Mouse (Mus musculus) layer of hippocampus, postnatal 14 days (tissue): Measurements from ENCODE around the gene ccdc198. TPM values are rescaled to one million over a fixed set of nuclear protein-coding genes. Genes with fewer than 3 reads are reported as not detected.

ENCODE experiments used
- DNase-seq, 2 experiments: peaks; one replicate each; pipeline ENCODE4 v3.0.0; 2021 to 2022; ENCODE audit warnings: low spot score in 2 of 2, mixed read lengths in 1 of 2
- total RNA-seq, 2 experiments: library from RNA; stranded (reverse); gene quantifications; 2 replicates each; pipeline ENCODE4 v1.2.3; 2021

Gene ccdc198
- total RNA-seq, 2 experiments from 2014 or later: not detected

DNA sequence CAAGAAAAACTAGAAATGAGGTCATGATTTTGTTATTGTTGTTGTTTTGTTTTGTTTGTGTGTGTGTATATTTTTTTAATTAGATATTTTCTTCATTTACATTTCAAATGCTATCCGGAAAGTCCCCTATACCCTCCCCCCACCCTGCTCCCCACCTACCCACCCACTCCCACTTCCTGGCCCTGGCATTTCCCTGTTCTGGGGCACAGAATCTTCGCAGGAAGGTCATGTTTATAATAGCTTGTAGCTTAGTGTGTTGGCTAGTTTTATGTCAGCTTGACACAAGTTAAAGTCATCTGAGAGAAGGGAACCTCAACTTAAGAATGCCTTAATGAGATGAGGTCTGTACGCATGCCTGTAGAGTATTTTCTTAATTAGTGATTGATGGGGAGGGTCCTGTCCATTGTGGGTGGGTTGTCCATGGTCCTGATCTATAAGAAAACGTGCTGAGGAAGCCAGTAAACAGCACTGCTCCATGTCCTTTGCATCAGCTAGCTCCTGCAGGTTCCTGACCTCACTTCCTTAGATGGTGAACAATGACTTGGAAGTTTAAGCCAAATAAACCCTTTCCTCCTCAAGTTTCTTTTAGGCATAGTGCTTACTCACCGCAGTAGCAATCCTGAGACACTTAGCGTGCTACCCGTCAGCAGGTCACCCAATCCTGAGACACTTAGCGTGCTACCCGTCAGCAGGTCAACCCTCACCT, 44.0 kb downstream of the ccdc198 start:
- no peak for DNase-seq

DNA sequence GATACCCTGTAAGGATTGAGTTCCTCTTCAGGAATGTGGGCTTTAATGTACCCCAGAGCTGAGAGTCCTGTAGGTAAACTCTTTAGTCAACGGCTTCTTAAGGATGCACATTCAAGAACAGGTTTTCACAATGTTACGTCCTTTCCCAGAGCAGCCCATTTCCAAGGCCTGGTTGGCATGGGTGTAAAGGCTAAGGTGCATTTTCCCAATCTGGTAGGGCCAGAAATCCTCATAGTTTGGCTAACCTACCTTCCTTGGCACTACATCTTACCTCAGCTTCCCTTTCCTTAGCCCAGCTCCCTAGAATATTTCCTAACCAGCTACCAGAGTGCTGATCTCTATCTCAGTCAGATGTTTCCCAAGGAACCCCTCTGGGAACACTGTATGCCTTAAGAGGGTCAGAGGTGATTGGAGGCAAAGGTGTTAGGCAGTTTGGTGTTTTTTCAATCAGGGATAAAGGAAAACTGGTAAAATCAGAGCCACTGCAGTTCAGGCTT, 48.2 kb downstream of the ccdc198 start:
- no peak for DNase-seq

DNA sequence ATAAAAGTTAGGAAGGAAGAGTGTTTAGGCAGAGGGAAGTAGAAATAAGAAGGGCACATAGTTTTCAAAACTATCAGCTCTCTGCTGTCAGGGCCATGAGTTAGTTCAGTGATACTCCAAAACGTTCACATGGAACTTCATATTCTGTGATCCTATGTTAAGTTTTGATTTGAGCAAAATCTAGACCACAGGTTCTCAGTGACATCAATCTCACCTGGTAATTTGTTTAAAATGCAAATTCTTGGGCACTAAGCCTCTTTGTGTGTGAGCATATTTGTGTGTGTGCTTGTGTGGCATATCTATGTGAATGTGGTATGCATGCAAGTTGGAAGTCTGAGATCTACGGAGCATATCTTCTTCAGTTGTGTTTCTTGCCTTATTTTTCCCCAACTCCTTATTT, 59.0 kb downstream of the ccdc198 start:
- no peak for DNase-seq

DNA sequence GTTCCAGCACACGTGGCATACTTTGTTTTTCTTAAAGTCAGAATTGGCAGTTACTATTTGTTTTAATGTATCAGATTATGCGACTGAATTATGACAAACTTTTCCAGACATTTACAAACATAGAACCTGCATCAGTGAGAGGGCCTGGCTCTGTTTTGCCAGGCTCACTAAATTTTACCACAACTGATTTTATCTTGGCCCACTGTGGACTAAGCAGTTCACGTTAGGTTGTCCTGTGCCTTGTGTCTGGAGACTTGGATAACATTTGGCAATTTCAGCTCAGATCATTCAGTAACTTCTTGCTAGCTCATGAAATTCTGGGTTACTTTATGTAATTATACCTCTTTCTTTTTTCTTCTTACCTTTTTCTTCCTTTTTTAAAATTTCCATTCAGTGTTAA, 65.5 kb downstream of the ccdc198 start:
- DNase-seq: no peak

DNA sequence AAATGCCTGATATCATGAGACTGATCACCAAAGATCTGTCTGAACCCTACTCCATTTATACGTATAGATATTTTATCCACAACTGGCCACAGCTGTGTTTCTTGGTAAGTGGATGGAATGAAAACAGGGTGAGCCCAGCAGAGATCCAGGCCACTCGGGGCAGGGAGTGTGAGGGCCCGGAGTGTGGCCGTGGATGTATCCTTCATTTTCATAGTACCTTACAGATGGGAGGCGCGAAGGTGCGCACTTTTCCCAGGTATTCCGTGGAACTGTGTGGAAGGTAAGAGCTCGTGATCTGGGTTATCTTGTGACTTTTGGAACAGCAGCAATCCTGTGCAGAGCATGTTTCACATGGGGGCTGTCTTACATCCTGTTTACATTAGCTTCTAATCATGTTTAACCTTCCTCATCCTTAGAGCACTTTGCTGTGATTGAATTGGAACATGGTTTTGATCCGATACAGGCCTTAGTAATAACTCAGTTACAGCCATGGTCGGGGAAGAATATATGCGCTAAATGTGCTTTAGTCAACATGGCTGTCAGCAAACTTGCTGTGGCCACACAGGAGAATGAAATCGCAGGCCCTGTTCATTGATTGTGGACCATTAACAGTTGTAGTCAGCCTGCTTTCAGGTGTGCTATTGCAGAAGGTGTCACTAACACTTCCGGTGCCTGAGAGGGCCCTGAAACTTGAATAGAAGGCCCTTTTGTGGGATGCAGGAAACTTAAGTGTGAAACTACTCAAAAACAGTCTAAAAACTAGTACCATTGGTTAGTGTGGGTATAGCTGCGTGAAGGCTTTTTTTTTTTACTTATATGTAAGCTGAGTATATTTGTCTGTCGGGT, 71.8 kb downstream of the ccdc198 start:
- DNase-seq: no peak

DNA sequence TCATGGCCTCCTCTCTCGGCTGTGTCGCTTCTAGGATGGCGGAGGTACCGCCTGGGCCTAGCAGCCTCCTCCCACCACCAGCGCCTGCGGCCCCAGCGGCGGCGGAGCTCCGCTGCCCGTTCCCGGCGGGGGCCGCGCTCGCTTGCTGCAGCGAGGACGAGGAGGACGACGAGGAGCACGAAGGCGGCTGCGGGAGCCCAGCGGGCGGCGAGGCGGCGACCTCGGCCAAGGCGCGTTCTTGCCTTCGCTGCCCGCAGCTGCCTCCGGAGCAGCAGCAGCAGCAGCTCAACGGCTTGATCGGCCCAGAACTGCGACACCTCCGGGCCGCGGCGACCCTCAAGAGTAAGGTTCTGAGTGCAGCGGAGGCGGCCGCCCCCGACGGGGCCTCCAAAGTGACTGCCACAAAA, 72.7 kb downstream of the ccdc198 start:
- peak; percentile 41 to 61 for DNase-seq

DNA sequence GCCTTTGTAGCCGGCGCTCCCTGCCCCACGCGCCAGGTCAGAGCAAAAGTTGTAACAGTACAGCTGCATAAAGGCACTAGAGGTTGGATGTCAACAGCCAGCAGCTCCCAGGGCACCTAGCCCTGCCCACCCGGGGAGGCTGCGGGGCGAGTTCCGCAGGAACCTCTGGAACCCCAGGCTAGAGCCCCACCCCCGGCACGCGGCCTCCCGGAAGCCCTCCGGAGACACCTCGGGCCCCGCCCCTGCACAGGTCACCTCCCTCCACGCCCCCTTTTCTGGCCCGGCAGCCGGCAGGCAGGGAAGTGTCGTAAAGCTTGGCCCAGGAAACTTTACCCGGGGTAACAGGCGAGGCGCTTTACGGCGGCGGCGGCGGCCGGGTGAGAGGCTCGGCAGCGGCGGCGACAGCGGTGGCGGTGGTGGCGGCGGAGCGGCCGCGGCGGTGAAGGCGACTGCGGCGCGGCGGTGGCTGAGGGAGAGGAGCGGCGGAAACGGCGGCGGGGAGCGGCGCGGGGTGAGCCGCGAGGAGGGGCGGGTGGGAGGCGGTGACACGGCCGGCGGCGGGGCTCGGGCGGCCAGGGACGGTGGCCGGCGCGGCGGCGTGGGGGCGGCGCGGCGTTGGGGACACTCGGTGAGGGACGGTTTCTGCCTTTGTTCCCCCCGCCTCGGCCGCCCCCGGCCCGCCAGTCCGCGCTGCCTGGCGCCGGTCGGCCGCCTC, 73.2 kb downstream of the ccdc198 start, which contains the start of gene Naa30:
Gene Naa30 (plus strand): TSS at position 360 of the 715 bp plus-strand sequence.
- peak; percentile 92 to 95 for DNase-seq

DNA sequence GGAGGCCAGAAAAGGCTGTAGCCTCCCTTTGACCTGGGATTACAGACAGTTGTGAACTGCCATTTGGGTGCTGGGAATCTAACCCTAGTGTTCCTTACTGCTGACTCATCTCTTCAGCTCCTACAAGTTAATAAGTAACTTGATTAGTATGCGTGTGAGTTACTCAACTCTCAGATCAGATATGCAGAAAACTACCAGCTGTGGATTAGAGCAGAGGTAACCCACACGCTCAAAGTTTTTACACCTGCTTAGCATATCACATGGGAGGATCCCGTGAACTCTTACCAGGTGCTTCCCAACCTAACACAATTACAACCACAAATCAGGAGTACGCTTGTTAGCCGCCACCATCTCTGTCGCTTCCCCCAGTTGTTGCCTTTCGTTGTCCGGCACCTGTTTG, 74.0 kb downstream of the ccdc198 start:
- no peak for DNase-seq

Other genes starting within 250 kb of the ccdc198 start
- gene Ap5m1, start 179.4 kb downstream of the ccdc198 start, total RNA-seq: 10 to 100 TPM; 17.1 to 19.3 TPM
- gene Exoc5, start 178.8 kb downstream of the ccdc198 start, total RNA-seq: 10 to 100 TPM; 56.6 TPM
- gene Naa30, start 73.2 kb downstream of the ccdc198 start, total RNA-seq: 10 to 100 TPM; 34.3 to 36.4 TPM